Mouse (Mus musculus) bone marrow macrophage, adult 2 months (primary cell): Measurements from ENCODE around the gene Notch4.

Source experiments
- CTCF ChIP-seq: IDR thresholded peaks from 2 replicates; pipeline ENCODE4 v1.5.1; 2012; ENCODE audit warnings: low read depth, mild to moderate bottlenecking, low read length, moderate library complexity
- POLR2A ChIP-seq: IDR thresholded peaks from 2 replicates; pipeline ENCODE4 v1.6.1; 2012; ENCODE audit warnings: mild to moderate bottlenecking, low read depth, low read length, borderline replicate concordance

DNA sequence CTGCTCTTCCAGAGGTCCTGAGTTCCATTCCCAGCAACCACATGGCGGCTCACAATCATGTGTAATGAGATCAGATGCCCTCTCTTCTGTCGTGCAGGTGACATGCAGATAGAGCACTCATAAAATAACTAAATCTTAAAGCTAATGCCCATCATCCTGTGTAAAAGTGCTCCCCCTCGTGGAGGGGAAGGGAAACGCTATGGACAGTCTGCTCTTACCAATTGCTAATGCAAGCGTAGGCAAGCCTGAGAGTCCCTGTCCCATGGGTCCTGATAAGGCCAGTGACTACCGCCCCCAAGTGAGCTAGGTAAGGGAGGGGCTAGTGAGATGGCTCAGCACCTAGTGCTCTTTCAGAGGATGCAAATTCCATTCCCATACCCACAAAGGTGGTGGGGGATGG is 54.9 kb downstream of the Notch4 start:
- TF ChIP-seq POLR2A (no peak), CTCF (peak; percentile 36; the same call in 1 of the 2 replicates)
